Mouse (Mus musculus): Measurements from ENCODE around the gene Xrcc2.
A peak's percentile ranks its signal among the peaks of the same experiment; 100 is the strongest.

Gene Xrcc2

GRCm38 (mm10) chr5:25671051-25671450 is 34.6 kb downstream of the Xrcc2 start:
- no peak for DNase-seq (ENCODE audit: extremely low spot score, low read depth, low spot score)

- no peak for DNase-seq (ENCODE audit: extremely low spot score, low read depth, low spot score)
These were observed 37.3 kb downstream of the Xrcc2 start for GRCm38 (mm10) chr5:25668306-25668705.

GRCm38 (mm10) chr5:25666684-25667083 is 38.9 kb downstream of the Xrcc2 start:
- DNase-seq (ENCODE audit: extremely low spot score, low read depth, low spot score), result no peak

GRCm38 (mm10) chr5:25666108-25666507 is 39.5 kb downstream of the Xrcc2 start:
- DNase-seq (ENCODE audit: extremely low spot score, low read depth, low spot score), result peak; percentile 54

- DNase-seq (ENCODE audit: extremely low spot score, low read depth, low spot score), result no peak
These were observed 40.1 kb downstream of the Xrcc2 start for GRCm38 (mm10) chr5:25665516-25665915.

- DNase-seq (ENCODE audit: extremely low spot score, low read depth, low spot score), result no peak
These were observed 42.5 kb downstream of the Xrcc2 start for GRCm38 (mm10) chr5:25663165-25663564.

GRCm38 (mm10) chr5:25654578-25654987 is 51.0 kb downstream of the Xrcc2 start:
- no peak for DNase-seq (ENCODE audit: extremely low spot score, low read depth, low spot score)

GRCm38 (mm10) chr5:25653377-25653776 is 52.2 kb downstream of the Xrcc2 start:
- DNase-seq (ENCODE audit: extremely low spot score, low read depth, low spot score), result no peak

- DNase-seq (ENCODE audit: extremely low spot score, low read depth, low spot score), result no peak
These were observed 53.2 kb downstream of the Xrcc2 start for GRCm38 (mm10) chr5:25652435-25652834.

GRCm38 (mm10) chr5:25645661-25646364 is 59.8 kb downstream of the Xrcc2 start:
- DNase-seq (ENCODE audit: extremely low spot score, low read depth, low spot score), result no peak

DNA sequence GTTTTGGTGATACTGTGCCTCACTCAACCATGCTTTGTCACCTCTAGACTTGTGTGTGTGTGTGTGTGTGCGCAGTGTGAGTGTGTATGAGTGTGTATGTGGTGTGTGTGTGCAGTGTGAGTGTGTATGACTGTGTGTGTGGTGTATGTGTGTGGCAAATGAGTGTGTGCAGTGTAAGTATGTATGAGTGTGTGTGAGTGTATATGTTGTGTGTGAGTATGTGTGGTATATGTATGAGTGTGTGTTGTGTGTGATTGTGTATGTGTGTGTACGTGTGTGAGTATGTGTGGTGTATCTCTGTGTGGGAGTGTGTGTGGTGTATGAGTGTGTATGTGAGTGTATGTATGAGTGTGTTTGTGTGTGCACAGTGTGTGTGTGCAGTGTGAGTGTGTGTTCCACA is 61.1 kb downstream of the Xrcc2 start:
- DNase-seq (ENCODE audit: extremely low spot score, low read depth, low spot score), result no peak

GRCm38 (mm10) chr5:25642741-25643140 is 62.9 kb downstream of the Xrcc2 start:
- no peak for DNase-seq (ENCODE audit: extremely low spot score, low read depth, low spot score)
